Mouse (Mus musculus) megakaryocyte, embryonic 14.5 days (primary cell): ENCODE measurements around the gene Dynlrb2.

ENCODE experiments used
- FLI1 ChIP-seq: IDR thresholded peaks from 2 replicates; pipeline ENCODE4 v1.6.1; 2012; ENCODE audit warnings: low read length, inconsistent platforms, mixed read lengths
- GATA1 ChIP-seq: IDR thresholded peaks from 3 replicates; pipeline ENCODE4 v1.6.1; 2012; ENCODE audit warnings: mixed read lengths, low read length, inconsistent platforms, borderline replicate concordance

DNA sequence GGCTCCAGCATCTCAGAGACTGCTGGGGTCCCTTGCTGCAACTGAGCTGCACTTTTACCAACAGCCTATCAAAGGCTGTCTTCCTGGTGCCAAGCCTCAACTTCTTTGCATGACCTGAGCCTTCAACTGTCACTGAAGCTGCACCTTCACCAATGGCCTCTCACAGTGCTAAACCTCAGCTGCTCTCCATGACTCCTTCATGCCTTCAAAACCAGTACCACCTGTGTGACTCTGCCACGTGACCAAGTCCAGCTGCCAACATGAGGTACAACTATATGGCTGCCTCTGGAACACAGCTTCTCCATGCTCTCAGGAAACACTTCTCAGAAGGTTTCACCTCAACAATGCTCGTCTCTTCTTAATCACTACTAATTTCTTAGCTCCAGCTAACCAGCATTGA, 16.2 kb upstream of the Dynlrb2 start:
- TF ChIP-seq GATA1 (no peak), FLI1 (no peak)
